Mouse (Mus musculus): ENCODE measurements around the gene Gm45785.
"Not testable (repeated sequence)": the region's sequence is repeated elsewhere in the genome, so short reads cannot be mapped to it uniquely, and the experiment has no call there.

Gene Gm45785

DNA sequence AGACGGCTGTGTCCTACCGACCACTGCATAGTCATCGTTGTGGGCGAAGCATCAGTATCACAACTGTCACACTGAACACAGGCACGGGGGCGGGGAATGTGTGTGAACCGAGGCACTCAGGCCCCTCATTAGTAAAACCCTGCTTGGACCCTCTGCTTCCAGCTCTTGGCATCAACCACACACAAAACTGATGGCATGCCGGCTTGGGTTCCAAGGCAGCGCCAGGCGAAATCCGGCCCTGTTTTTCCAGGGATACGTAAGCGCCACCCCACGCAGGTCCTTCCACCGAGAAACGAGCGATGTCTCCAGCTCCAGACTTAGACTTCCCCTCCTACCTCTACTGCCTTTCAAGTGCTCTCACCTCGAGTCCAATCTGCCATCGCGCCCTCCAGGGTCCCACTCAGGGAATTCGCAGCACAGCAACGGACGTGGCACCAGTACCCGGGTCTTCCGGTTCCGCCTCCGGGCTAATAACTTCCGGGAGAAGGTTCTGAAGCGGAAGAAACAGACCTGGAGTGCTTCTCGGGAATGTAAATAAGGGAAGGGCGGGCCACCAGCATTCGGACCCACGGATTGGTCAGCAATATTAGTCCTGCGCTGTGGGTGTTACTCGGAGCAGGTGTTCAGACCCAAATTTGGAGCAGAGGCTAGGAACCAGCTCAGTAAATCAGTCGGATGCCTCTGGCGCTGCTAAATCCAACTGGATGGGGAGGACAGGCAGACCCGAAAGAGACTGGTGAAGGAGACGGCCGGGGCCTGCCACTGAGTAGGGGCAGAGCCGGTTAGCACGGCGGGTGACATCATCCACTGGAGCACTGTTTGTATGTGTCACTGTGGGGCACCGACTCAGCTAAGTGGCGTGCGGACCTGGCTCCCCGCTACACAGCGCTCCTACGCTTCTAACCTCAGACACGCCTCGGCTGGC, at the start of gene Gm45785:
Gene Gm45785, minus strand, starts transcription at position 472 of the 925 bp plus-strand sequence.
- in situ Hi-C loops (cut with MboI), result no loop called here

DNA sequence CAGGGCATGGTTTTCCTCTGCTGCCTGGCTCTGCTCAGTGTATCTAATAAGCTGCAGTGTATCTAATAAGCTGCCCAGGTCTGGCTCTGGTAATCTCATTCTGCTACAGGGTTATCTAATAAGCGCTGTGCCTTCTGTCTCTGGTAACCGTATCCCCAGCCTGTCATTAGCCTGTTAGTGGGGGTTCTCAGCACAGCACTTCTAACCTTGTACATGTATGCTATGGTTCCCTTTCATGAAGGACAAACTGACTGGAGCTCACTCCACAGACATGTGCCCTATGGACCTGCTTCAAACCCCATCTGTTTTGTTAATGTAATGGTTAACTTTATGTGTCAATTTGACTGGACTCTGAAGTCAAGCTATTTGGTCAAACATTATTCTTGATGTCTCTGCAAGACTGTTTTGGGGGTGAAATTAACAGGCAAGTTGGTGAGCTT, 49.5 kb upstream of the Gm45785 start:
- in situ Hi-C loops (cut with MboI), result no loop called here

DNA sequence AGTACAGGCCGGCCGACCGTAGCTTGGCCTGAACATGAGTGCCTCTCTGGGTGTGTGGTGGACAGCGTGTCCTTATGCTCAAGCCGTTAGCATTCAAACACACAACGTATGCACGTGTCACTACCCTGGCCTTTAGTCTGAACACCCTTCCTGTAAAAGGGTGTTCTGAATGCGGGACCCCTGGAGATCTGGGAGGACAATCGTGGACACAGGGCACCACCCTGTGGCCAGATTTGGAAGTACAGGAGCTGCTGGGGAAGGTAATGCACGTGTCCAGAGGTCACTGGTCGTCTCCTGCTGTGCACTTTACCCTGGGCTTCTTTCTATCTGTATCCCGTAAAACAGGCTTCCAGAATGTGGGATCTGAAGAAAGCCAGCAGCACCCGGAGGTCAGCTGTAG, 47.1 kb upstream of the Gm45785 start:
- in situ Hi-C loops (cut with MboI), result loop anchor here (5.0 kb wide), 2 partner anchors 56 to 144 kb away; partner anchors contain the start of genes Odf3 and Scgb1c1

DNA sequence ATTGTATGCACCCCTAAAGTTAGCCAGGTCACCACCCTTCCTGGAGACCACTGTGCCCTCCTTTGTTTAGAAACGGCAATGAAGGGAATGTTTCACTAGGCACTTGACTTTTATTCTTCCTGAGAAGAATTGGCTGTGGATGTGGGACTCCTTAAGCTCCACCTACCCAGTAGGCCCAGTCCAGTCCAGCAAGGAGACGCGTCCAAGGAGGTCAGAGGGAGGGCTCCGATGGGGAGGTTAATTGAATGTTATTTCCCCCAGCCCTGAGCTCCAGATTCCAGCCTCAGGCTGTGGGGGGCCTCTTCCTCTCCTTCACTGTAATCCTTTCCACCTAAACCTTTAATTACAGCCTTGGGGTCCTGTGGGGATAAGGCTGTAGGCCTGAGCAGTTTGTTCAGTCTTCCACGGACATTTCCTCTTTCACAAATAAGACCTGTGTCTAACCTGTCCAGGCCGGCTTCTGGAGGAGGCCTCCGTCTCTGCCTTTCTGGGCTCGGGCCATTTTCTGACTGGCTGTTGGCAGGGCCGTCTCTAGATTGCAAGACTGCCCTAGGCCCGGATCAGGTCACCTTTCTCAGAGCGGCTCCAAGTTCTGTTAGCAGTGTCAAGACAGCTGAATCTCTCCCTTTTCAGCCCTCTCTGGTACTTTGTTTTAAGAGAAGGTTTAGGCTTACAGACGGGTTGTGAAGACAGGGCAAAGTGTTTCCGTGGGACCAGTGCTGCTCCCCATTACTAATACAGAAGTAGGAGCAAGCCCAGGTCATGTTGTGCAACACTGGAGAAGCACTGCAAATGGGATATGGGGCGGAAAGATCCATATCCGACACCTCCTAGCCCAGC, 46.1 kb upstream of the Gm45785 start:
- in situ Hi-C loops (cut with MboI), result loop anchor here (5.0 kb wide), 2 partner anchors 55 to 145 kb away; partner anchors contain the start of genes Odf3 and Scgb1c1

DNA sequence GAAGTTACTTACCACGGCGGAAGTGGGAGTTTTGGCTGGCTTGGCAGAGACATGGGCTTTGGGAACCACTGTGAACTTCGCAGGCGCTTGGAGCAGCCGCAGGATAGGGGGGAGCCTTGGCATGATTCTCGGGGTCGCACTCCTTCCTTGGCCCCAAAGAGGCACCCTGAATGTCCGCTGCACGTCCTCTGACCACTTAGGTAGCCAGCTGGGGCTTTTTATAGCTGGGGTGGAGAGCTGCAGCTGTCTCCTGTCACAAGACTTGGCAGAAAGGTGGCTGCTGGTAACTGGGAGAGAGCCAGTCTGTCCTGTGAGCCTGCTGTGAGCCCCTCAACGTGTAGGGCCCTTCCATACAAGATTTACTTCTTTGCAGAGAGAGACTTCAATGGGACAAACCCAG, 44.1 kb upstream of the Gm45785 start, which contains the start of gene Cox8b:
Gene Cox8b, minus strand, starts transcription at position 227 of the 400 bp plus-strand sequence.
- in situ Hi-C loops (cut with MboI), result loop anchor here (5.0 kb wide), 2 partner anchors 53 to 147 kb away; partner anchors contain the start of genes Odf3 and Scgb1c1

DNA sequence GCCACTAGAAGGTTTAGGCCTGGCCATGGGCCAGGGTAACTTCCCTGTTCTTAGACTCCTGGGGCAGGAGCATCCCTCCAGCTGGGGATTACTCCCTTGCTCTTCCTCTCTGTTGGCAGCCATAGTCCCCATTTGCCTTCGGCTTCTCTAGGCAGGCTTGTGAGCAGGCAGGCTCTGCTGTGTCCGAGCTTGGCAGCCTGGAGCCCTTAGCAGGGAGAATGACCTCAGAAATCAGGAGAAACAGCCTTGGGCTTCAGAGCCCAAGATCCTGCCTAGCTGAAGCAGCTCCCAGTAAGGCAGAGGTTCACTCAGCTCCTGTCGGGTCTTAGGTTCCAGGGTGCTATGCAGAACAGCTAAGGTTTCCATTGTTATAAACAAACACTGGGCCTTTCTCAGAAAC, 43.0 kb upstream of the Gm45785 start:
- in situ Hi-C loops (cut with MboI), result no loop called here

DNA sequence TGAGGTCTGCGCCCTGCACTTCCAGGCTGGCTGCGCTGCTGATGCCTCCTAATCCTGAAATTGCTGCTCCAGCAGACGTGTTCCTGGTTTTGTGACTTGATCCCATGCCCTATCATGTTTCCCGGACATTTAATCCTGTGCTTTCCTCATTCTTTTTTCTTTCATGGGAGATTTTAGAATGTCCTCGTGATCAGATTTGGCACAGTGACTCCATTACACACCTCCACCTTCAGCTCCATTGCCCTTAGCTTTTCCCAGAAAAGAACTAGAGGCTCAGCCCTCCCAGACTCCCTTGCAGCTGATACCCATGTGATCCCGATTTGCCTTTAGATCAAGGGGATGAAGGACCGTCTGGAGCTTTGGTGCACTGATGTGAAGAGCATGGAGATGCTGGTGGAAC, 41.7 kb upstream of the Gm45785 start:
- in situ Hi-C loops (cut with MboI), result no loop called here

DNA sequence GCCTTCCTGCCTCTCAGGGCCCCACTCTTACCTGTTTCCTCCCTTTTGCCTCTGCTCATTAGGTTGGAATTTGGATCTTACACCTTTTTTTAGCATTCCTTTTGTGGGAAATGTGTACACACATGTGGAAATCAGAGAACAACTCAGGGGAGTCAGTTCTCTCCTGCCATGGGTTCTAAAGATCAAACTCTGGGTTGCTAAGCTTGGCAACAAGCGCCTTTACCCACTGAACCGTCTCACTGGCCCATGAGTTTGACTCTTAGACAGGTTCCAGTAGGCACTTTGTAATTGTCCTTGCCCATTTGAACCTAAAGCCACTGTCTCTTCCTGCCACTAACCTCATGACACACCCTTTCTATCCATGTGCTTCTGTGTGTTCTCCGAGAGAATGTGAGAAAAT, 38.5 kb upstream of the Gm45785 start:
- in situ Hi-C loops (cut with MboI), result no loop called here

DNA sequence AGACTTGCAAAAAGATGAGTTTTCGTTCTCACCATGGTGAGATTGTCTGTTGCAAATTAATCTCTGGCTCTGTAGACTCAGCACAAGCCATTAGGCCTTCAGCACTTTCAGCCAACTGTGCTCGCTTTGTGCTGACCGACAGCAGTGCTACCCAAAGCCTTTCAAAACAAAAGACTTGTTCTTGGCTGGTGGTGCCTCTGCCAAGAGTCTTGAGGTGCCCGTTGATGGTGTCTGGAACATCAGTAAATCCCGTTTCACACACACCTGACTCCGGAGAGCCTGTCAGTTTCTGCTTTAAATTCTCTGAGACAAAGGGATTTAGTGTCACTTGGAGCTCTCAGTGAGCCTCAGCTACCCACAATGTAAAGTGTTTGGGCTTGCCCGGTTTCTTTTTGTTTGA, 37.9 kb upstream of the Gm45785 start:
- in situ Hi-C loops (cut with MboI), result no loop called here

DNA sequence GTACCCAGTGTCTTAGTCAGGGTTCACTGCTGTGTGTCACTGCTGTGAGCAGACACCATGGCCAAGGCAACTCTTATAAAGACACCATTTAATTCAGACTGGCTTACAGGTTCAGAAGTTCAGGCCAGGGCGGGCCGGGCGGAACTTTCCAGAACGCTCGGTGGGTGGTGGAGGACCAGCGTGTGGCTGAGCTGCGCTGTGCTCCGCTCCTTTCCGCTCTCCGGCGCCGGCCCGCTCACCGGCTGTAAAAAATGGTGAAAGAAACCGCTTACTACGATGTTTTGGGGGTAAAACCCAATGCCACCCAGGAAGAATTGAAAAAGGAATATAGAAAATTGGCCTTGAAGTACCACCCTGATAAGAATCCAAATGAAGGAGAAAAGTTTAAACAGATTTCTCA, 34.5 kb upstream of the Gm45785 start:
- in situ Hi-C loops (cut with MboI), result not testable (repeated sequence)

DNA sequence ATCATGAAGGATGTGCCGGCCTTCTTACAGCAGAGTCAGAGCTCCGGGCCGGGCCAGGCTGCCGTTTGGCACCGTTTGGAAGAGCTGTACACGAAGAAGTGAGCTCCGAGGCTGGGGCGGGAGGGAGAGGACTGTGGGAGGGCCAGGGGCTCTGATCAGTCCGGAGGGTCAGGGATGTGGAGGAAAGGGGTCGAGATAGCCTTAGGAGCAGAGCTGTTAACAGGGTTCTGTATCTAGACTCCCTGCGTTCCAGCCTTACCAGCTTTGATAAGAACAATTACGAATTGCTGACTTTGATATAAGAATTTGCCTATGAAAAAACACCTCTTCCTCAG, 26.3 kb upstream of the Gm45785 start:
- in situ Hi-C loops (cut with MboI), result no loop called here

DNA sequence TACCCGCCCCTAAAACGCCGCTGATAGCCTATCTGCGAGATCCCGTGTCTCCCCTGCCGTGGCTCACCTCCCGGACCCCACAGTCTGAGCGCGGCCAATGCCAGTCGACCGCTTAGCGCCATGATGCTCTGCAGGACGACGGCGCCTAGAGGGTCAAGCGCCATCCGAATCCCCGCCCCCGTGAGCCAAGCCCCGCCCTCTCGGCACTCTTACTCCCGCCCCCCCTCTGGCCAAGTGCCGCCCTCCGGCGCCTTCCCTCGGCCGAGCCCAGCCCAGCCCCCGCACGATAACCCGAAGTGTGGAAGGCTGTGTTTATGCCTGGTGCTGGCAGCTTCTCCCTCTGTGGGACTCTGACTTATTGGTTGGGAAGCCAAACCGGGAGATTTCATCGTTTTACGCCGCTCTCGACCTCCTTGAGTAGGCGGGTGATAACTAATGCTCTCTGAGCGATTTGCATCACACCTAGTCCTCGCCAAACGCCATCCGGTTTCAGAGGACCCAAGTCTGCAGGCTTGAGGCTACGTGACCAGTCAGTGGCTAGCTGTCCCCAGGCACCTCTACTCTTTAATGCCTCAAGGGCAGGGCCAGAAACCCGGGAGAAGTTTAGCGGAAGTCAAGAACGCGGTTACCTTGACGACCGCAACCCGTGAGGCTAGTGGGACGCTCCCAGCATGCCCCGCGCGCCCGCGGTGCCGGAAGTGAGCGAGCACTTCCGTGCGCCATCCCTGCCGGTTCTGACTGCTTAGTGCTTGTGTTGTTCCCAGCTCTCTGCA, 25.8 kb upstream of the Gm45785 start, which contains the start of the genes Psmd13 and Sirt3:
Gene Psmd13, plus strand, starts transcription at position 273 of the 773 bp plus-strand sequence.
Gene Sirt3, minus strand, starts transcription at position 614 of the 773 bp plus-strand sequence.
- in situ Hi-C loops (cut with MboI), result no loop called here

DNA sequence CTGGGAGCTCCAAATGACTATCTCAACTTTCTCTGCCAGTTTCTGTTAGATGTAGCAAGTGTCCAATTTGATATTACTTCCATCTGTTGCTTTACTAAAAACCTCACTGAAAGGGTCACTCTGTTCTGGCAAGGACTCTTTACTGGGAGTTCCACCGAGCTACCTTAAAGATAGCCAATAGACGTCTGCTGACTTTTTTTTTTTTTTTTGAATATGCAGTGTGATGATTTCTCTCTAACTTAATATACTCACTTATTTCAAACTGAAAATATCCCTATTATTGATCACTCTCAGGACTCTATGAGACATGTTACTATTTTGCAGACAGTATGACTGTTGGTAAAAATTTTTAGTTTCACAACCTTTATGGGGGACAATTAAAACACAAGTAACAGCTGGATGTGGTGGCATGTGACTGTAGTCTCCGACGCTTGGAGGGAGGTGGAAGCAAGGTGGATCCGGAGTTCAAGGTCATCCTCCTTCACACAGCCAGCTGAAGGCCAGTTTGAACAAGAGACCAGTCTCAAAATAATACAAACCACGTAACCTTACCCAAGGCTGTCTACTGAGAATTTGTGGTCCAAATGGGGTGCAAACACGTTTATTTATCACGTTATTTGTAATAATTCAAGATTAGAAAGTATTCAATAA, 24.9 kb upstream of the Gm45785 start:
- in situ Hi-C loops (cut with MboI), result no loop called here

DNA sequence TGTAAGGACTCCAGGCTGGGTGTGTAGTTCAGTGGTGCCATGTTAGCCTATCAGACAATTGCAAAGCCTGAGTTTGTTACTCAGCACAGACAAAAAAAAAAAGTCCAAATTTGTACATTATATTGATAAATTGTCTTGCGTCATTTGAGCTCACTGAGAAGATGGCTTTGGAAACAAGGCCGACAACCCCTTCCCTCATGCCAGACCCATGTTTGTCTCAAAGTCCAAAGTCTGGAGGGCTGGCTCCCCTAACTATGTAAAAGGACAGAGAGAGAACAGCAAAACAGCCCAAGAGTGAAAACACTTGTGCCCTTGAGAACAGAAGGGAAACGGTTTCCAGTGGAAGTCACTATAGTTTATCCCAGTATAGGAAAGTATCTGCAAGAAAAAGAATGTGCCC, 24.3 kb upstream of the Gm45785 start:
- in situ Hi-C loops (cut with MboI), result no loop called here

DNA sequence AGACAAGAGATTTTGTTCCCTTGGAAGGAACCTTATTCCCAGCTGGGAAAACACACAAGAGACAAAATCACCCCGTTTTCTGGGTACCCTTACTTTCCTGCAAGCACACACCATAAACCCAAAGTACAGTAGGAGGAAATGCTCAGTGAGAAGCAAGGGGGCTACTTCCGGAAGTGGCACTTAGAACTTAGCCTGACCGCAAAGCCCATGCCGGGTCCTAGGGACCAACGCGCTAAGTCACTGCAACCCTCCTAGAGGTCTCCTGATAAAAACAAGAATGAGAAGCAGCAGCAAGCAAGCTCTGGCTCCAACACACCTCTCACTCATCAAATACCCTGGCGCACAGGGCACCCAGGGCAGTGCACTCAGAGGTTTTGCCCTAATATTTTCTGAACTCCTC, 23.2 kb upstream of the Gm45785 start:
- in situ Hi-C loops (cut with MboI), result no loop called here

DNA sequence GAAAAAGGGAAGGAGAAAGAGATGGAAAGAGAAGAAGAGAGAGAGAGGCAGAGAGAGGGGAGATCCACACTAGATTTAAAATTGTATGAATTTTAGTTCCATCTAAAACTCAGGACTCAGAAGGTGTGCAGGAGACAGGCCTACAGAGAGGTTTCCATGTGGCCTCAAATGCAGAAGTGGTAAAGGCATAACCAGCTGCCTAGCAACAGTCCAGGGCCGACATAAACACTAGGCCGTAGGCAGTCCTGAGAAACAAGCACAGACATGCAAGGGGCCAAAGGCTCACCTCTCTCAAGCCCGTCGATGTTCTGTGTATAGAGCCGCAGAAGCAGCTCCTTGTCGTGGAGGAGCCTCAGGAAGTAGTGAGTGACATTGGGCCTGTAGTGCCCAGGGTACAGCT, 21.2 kb upstream of the Gm45785 start:
- in situ Hi-C loops (cut with MboI), result no loop called here

DNA sequence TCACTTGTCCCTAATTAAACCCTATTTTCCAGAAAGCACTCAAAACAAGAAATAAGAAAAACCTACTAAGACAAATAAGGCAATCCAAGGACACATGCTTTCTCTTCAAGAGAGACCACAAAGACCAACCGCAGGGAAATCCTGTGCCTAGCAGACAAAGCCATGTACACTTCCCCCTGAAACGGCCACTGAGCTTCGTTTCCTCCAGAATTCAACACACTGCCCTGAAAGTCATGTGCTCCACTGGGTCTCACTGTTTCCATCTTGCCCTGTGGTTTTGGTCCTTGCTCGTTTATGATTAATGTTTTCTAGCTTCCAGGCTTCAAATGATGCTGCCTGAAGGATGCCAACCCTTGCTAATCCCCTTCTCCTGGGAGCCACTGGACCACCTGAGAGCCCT, 18.1 kb upstream of the Gm45785 start:
- in situ Hi-C loops (cut with MboI), result no loop called here

DNA sequence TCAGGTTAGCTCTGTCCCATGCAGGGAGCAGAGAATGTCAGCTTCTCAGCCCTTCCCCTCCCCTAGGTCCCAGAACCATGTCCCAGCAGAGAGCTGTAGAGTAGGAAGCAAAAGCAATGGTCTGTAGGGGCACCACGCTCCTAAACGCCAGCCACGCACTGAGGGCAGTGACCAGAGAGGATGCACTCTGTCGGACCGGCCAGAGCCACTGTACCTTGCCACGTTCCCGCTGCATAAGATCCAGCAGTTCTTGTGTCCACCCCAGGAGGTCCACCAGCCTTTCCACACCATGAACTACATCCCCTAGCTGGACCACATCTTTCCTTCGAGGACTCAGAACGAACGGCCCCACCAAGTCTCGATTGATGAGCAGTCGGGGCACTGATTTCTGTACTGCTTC, 8.6 kb upstream of the Gm45785 start:
- in situ Hi-C loops (cut with MboI), result no loop called here

DNA sequence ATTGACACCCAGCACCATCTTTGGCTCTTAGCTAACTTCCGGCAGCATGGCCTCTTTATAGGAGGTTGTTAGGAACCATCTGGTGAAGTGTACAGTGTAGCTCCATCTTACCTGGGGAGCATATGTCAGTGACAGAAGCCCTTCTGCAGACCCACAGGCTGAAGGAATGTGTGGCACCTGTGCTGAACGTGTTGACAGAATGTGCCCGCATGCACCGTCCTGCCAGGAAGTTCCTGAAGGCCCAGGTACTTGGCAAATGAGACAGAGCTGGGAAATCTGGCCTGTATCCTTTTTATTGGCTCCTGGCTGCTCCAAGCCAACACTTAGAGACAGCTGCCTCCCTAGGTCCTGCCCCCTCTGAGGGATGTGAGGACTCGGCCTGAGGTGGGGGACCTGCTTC, 4.6 kb upstream of the Gm45785 start:
- in situ Hi-C loops (cut with MboI), result no loop called here

DNA sequence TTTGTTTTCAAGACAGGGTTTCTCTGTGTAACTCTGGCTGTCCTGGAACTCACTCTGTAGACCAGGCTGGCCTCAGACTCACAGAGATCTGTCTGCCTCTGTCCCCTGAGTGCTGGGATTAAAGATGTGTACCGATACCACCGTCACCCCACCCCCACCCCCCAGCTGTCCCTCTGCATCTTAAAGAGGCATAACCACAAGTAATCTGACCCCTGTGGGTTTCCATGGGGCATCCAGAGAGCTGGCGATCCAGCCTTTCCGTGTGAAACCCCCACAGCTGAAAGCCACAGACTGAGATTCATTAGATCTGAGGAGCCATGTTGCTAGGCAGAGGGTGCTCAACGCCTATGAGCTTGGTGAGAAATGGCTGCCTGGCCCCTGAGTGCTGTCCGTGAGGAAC, 3.9 kb upstream of the Gm45785 start:
- in situ Hi-C loops (cut with MboI), result no loop called here

DNA sequence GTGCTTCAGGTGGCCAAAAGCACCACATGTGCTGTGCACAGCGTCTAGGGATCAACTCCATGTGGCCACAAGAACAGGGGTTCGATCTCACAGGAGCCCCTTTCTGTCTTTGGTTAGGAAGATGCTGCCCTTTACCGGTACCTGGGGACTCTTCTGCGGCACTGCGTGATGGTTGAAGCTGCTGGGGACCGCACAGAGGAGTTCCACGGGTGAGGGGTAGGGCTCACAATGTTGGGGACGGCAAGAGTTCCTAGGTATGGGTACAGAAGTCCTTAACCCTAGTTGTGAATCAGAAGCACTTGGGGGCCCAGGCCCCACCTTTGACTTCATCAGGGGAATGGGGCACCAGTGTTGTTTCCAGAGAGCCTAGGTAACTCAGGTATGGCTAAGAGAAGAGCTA, 2.6 kb upstream of the Gm45785 start:
- in situ Hi-C loops (cut with MboI), result no loop called here
